Mouse (Mus musculus) lung, postnatal 0 days (tissue): ENCODE results near the gene Nom1.

Experiments used
- CTCF ChIP-seq: IDR thresholded peaks from 2 replicates; pipeline ENCODE4 v1.5.1; 2016; ENCODE audit warnings: antibody characterized with exemption, mild to moderate bottlenecking
- EP300 ChIP-seq: IDR thresholded peaks from 2 replicates; pipeline ENCODE4 v1.6.1; 2016; ENCODE audit warnings: antibody characterized with exemption, mild to moderate bottlenecking, control low read depth

DNA sequence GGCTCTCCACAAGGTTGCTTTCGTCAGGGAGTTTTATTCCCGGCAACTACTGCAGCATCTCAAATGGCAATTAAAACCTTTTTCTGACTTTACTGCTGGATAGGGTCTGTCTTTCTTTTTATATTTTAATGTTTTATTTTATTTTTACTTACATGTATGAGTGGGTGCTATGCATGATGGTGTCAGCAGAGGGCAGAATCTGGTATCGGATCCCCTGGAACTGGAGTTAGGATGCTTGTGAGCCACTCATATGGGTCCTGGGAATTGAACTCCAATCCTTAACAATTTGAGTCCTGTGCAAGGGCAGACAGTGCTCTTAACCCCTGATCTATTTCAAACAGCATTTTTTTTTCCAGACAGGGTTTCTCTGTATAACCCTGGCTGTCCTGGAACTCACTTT, 21.4 kb upstream of the Nom1 start:
- TF ChIP-seq CTCF, result no peak; the same call in 1 of the 2 replicates
- TF ChIP-seq EP300, result no peak
